ENCODE assay signal across 8 mouse cellular contexts in genomic region chr7:113256046-113256445, GRCm38 (mm10). TPM values are rescaled to one million over a fixed set of nuclear protein-coding genes. Genes with fewer than 3 reads are reported as not detected.
A peak's percentile ranks its signal among the peaks of the same experiment; 100 is the strongest.
DNase-seq lines count a peak whose midpoint lies in the region; ATAC-seq and TF ChIP-seq lines count a peak whose summit lies in the region.

No protein-coding gene starts in this region.

- H3K4me1 ChIP-seq in forebrain, embryonic 10.5 days, result peaks cover 30% of the 10 kb centered on the region
- peaks cover 26% of the 10 kb centered on the region for H3K4me1 ChIP-seq in forebrain, embryonic 12.5 days
- H3K4me1 ChIP-seq in liver, adult 2 months (ENCODE audit: control insufficient read depth, insufficient read depth, low read length), result peaks cover 14% of the 10 kb centered on the region
- no peaks in the 10 kb centered on the region for H3K4me1 ChIP-seq in liver, embryonic 11.5 days (replicated peaks; ENCODE audit: control insufficient read depth, insufficient read depth, low read length)

- peak; percentile 43 for DNase-seq in forebrain, embryonic 10.5 days (ENCODE audit: extremely low spot score, low spot score)
- no peak for DNase-seq in liver, adult 2 months (ENCODE audit: extremely low read depth, low read depth, low spot score)
- no peak for DNase-seq in liver, embryonic 11.5 days (ENCODE audit: low spot score)
- DNase-seq in adrenal gland, postnatal 14 days, result peak; percentile 70
- peak; percentile 66 for DNase-seq in induced T-regulatory cell, adult 2 months (ENCODE audit: low read depth)
- no peak for DNase-seq in urinary bladder, postnatal 4 days (ENCODE audit: low spot score in 2 of 2)

- H3K36me3 ChIP-seq in forebrain, embryonic 10.5 days (replicated peaks), result no peaks in the 10 kb centered on the region
- H3K36me3 ChIP-seq in forebrain, embryonic 12.5 days (replicated peaks), result no peaks in the 10 kb centered on the region
- no peaks in the 10 kb centered on the region for H3K36me3 ChIP-seq in liver, adult 2 months (ENCODE audit: control insufficient read depth, insufficient read depth, low read length)
- H3K36me3 ChIP-seq in liver, embryonic 11.5 days (ENCODE audit: control insufficient read depth, insufficient read depth, low read length), result no peaks in the 10 kb centered on the region

- peaks cover 27% of the 10 kb centered on the region; the same call in 1 of the 2 replicates for H3K79me2 ChIP-seq in liver, adult 2 months (ENCODE audit: control insufficient read depth, insufficient read depth, low read length)

- H3K4me3 ChIP-seq in forebrain, embryonic 10.5 days, result no peak overlapping the region
- H3K4me3 ChIP-seq in forebrain, embryonic 12.5 days (replicated peaks), result no peak overlapping the region
- H3K4me3 ChIP-seq in liver, adult 2 months (ENCODE audit: insufficient read depth, low read depth, low read length), result no peak overlapping the region
- H3K4me3 ChIP-seq in liver, embryonic 11.5 days (ENCODE audit: low read depth, low read length), result no peak overlapping the region

- 56% methylated on average over 4 of the region's 4 CpGs for WGBS in forebrain, embryonic 10.5 days
- whole genome bisulfite sequencing in forebrain, embryonic 12.5 days, result 57% methylated on average over 4 of the region's 4 CpGs
- WGBS in liver, adult 2 months, result 44% methylated on average over 4 of the region's 4 CpGs
- 38% methylated on average over 4 of the region's 4 CpGs for WGBS in liver, embryonic 11.5 days

- H3K9ac ChIP-seq in forebrain, embryonic 12.5 days, result no peak overlapping the region
- no peak overlapping the region for H3K9ac ChIP-seq in liver, adult 2 months (ENCODE audit: low read depth, low read length)
- H3K9ac ChIP-seq in liver, embryonic 11.5 days (ENCODE audit: low read depth, low read length), result no peak overlapping the region

- H3K9me3 ChIP-seq in forebrain, embryonic 10.5 days, result no peaks in the 10 kb centered on the region
- no peaks in the 10 kb centered on the region for H3K9me3 ChIP-seq in forebrain, embryonic 12.5 days
- H3K9me3 ChIP-seq in liver, embryonic 11.5 days (ENCODE audit: control insufficient read depth, low read length), result no peaks in the 10 kb centered on the region

- no peak overlapping the region for H3K4me2 ChIP-seq in forebrain, embryonic 12.5 days
- H3K4me2 ChIP-seq in liver, embryonic 11.5 days, result no peak overlapping the region

- TF ChIP-seq POLR2A in liver, adult 2 months (IDR thresholded peaks at IDR 0.05; ENCODE audit: extremely low read depth, insufficient read depth, low read length), result no peak

- no peak for ATAC-seq in forebrain, embryonic 12.5 days (ENCODE audit: low FRiP score)
- ATAC-seq in liver, embryonic 11.5 days (replicated peaks; ENCODE audit: low FRiP score), result no peak
- 0 out of 2 replicates have a peak, but pooled peaks have one; percentile 40 for ATAC-seq in monocyte, adult 5-6 weeks (replicated peaks; ENCODE audit: insufficient number of reproducible peaks, low FRiP score, low TSS enrichment, poor library complexity, severe bottlenecking)

- no peak overlapping the region for H3K27ac ChIP-seq in forebrain, embryonic 10.5 days
- no peak overlapping the region for H3K27ac ChIP-seq in forebrain, embryonic 12.5 days
- no peak overlapping the region for H3K27ac ChIP-seq in liver, adult 2 months (replicated peaks; ENCODE audit: insufficient read depth, low read depth, low read length)
- H3K27ac ChIP-seq in liver, embryonic 11.5 days (ENCODE audit: low read depth, low read length), result no peak overlapping the region

- TF ChIP-seq CTCF in liver, adult 2 months (IDR thresholded peaks at IDR 0.05; ENCODE audit: low read depth, low read length), result peak; percentile 76

- no peaks in the 10 kb centered on the region for H3K27me3 ChIP-seq in forebrain, embryonic 10.5 days (ENCODE audit: poor library complexity, severe bottlenecking)
- 0 out of 2 replicates have a peak, but pooled peaks cover 4% of the 10 kb centered on the region for H3K27me3 ChIP-seq in forebrain, embryonic 12.5 days
- no peaks in the 10 kb centered on the region for H3K27me3 ChIP-seq in liver, adult 2 months (ENCODE audit: control insufficient read depth, insufficient read depth, low read length)
- no peaks in the 10 kb centered on the region for H3K27me3 ChIP-seq in liver, embryonic 11.5 days (replicated peaks; ENCODE audit: control insufficient read depth, insufficient read depth, low read length)

RNA-seq across cellular contexts. Expression of gene Arntl, which starts 48.8 kb away (rescaled TPM):
- polyA plus RNA-seq in forebrain, embryonic 10.5 days (2016; fragmentation: Nextera tagmentation; extraction: Ambion mirVana), result 7.7 and 8.6 TPM in 2 replicates
- 9.9 and 11.3 TPM in 2 replicates for polyA plus RNA-seq in forebrain, embryonic 12.5 days (2016; fragmentation: Nextera tagmentation; extraction: Ambion mirVana)
- total RNA-seq in liver, adult 2 months (2014; rRNA removed), result 1.3 and 2.2 TPM in 2 replicates
- 8.0 and 10.0 TPM in 2 replicates for polyA plus RNA-seq in liver, adult 2 months (2012; rRNA removed)
- polyA plus RNA-seq in liver, embryonic 11.5 days (2014; fragmentation: Nextera tagmentation; extraction: Ambion mirVana), result 8.4 and 9.5 TPM in 2 replicates
- 30.6 and 41.6 TPM in 2 replicates for total RNA-seq in adrenal gland, postnatal 14 days (2021)
- 15.8 to 26.0 TPM (median 17.3 TPM) in 3 replicates for total RNA-seq in monocyte, adult 5-6 weeks (2017)

Comparison
In these comparisons a context has a peak if more than half of its experiments do, and no peak if none do; other contexts are left out.
1. DNase-seq: peak in forebrain, embryonic 10.5 days (single experiment), adrenal gland, postnatal 14 days (single experiment) and induced T-regulatory cell, adult 2 months (single experiment); none in liver, adult 2 months (single experiment), liver, embryonic 11.5 days (single experiment) and urinary bladder, postnatal 4 days (0 of 2).